Mouse (Mus musculus) CD4-positive, CD25-positive, alpha-beta regulatory T cell, adult 9 weeks (primary cell): Measurements from ENCODE around the gene Gm13304. TPM values are rescaled to one million over a fixed set of nuclear protein-coding genes. Genes with fewer than 3 reads are reported as not detected.

Experiments
- polyA plus RNA-seq: library from polyadenylated mRNA; unstranded; fragments of 100-300 nt; shearing (Covaris generic); gene quantifications from one replicate; pipeline ENCODE4 v1.2.1, GENCODE M21; 2017

The Gm13304 gene
- polyA plus RNA-seq = not detected

DNA sequence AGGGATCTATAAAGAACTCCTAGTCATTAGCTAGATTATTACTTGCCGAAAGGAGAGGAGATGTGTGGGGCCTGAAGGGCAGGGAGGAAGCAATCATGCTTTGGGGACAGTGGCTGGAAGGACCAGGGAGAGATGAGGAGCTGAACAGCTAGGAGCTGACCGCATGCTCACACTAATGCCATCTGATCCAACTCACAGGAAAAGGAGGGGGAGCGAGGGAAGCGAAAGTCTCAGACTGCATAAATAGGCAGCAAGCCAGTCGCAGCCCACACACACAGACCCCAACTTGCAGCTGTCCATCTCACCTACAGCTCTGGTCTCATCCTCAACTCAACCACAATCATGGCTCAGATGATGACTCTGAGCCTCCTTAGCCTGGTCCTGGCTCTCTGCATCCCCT is at the start of gene Gm13304:
TSS of gene Gm13304 (plus strand) at position 301 of the 400 bp plus-strand sequence.

DNA sequence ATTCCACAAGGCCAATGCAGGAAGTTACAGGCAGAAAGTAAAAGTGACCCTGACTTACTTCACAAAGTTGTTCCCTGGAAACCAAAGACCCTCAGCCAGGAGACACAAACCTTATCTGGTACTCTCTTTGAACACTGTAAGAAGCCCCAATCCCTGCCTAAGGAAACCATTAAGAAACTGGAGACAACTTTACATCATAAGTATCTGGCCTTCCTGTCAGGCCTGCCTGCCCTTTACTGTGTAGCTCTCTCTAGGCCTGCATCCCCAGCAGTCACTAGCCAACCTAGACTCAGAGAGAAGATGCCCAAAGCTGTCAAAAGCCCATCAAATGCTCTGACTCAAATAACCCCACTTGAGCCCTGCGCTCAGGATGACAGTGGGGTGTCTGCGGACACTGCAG is 23.7 kb upstream of the Gm13304 start, which contains the start of gene Gm3893:
TSS of gene Gm3893 (plus strand) at position 301 of the 400 bp plus-strand sequence.

DNA sequence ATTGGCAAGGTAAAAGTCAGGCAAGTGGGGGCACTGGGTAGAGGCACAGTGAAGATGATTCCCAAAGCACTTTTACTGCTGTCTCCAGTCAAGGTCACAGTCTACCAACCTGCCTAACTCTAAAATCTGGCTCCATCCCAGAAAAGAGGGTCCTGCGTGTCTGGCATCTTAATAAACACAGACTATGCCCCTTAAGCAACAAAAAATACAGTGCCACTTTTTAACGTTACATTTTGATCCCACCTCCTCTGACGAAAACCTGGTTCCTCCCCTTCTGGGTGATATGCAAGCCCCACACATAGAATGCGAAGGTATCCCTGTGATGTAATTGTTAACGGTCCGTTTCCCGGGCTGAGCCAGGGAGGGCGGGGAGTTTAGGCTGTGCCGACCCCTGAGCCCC is 38.5 kb downstream of the Gm13304 start, which contains the start of gene Gm13306:
TSS of gene Gm13306 (plus strand) at position 301 of the 400 bp plus-strand sequence.

Other genes starting within 250 kb of the Gm13304 start
- not detected for gene Gm21541, start 211.2 kb upstream of the Gm13304 start, polyA plus RNA-seq
- 2.1 TPM for gene Gm20878, start 173.2 kb upstream of the Gm13304 start, polyA plus RNA-seq
- 0.10 TPM for gene Fam205a4, start 148.8 kb upstream of the Gm13304 start, polyA plus RNA-seq
- not detected for gene Gm21093, start 80.1 kb upstream of the Gm13304 start, polyA plus RNA-seq
- not detected for gene Gm3893, start 23.6 kb upstream of the Gm13304 start, polyA plus RNA-seq
- gene Gm13306, start 38.6 kb downstream of the Gm13304 start, polyA plus RNA-seq = not detected
- not detected for gene Gm13305, start 53.8 kb downstream of the Gm13304 start, polyA plus RNA-seq
- not detected for gene Gm10600, start 125.8 kb downstream of the Gm13304 start, polyA plus RNA-seq
- gene Ccl21b, start 140.9 kb downstream of the Gm13304 start, polyA plus RNA-seq = not detected
- gene Gm21953, start 179.4 kb downstream of the Gm13304 start, polyA plus RNA-seq = not detected
- gene Fam205a3, start 203.5 kb downstream of the Gm13304 start, polyA plus RNA-seq = not detected